Mouse (Mus musculus): ENCODE results near the gene Heyl.

GRCm38 (mm10) chr4:123247147-123247880 lies 14.0 kb downstream of the Heyl start:
- TF ChIP-seq CTCF (IDR thresholded peaks at IDR 0.05; ENCODE audit: borderline replicate concordance, control insufficient read depth, extremely low read depth, insufficient read depth, low read length, poor library complexity) = no peak
- TF ChIP-seq POLR2A (IDR thresholded peaks at IDR 0.05; ENCODE audit: control insufficient read depth, extremely low read depth, insufficient read depth, low read length, poor library complexity) = no peak

Data from thymus, adult 2 months (tissue).